Mouse (Mus musculus): ENCODE measurements around the gene Tns3. TPM values are rescaled to one million over a fixed set of nuclear protein-coding genes. Genes with fewer than 3 reads are reported as not detected.

Tns3 gene
- total RNA-seq, 2 experiments from 2014 or later: 69.9 to 73.2 TPM

DNA sequence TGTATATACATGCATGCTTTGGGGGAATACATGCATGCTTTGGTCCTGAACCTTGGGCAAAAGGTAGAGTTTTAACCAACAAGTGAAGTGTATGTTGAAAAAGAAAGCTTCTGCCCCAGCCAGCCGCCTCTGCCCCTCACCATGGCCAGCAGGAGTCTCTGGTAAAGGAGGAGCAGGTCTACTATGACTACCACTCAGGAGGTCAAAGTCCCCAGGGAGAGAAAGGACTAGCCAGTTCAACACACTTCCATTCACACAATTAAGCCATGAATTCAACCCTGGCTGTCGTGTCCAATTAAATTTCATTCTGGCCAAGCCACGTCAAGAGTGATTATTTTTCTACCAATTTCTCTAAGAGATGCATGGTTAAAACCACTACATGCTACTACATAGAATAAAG is 81.2 kb downstream of the Tns3 start:
- no peak for DNase-seq (ENCODE audit: low spot score in 2 of 2)

GRCm38 (mm10) chr11:8582101-8582920 is 82.0 kb downstream of the Tns3 start:
- no peak for DNase-seq (ENCODE audit: low spot score in 2 of 2)

- no peak for DNase-seq (ENCODE audit: low spot score in 2 of 2)
These were observed 84.5 kb downstream of the Tns3 start for GRCm38 (mm10) chr11:8579789-8580188.

DNA sequence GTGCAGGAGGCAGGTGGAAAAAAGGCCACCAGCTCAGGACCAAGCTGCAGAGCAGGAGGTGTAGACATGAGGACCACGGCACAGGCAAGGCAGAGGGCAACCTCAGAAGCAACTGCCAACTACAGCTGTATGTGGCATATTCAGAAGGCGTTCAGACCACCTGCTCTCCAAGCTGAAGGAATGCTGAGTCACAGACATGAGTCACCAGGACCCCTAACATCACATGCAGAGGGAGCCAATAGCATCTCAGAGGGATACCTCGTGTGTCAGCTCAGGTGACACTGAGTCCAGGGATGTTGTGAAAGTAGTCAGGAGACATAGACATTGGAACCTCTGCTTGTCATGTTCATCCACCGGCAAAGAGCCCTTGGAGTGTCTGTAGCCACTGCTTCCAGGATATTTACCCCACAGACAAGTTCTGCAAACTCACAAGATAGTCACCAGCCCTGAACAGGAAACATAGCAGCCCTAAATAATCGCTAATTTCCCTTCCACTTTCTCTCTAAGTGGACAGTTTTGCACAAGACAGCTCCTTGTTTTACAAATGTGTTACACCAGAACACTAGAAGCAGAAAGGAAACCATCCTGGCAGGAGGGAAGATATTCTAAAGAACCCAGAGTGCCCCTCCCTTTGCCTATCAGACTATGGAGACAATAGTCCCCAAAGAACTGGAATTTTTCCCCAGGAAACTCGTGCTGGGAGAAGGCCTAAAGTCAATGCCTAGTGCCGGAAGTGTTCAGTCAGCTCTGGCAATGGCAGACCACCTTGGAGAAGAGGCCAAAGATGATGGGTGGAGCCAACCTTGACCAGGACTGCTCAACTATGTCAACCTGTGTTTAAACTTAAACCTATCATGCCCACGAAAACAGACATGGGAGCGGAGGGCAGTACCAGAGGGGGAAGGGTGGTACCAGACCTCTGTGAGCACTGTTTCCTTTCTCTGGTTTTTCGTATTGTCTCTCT is 88.8 kb downstream of the Tns3 start:
- no peak for DNase-seq (ENCODE audit: low spot score in 2 of 2)

DNA sequence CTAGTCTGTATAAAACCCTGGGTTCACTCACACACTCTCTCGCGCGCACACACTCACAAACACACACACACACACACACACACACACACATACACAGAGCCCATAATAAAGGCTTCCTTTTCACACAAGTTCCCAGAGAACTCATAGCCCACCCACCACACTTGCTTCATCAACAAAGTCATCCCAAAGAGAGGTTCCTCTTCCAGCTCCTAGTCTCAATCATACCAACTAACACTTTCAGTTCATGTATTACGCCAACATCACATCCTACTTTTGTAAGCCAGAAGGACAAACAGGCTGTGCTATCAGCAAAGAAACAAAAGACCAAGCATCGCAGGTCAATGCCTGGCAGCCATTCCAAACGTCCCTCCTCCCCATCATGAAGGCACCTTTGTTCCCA is 89.8 kb downstream of the Tns3 start:
- no peak for DNase-seq (ENCODE audit: low spot score in 2 of 2)

DNA sequence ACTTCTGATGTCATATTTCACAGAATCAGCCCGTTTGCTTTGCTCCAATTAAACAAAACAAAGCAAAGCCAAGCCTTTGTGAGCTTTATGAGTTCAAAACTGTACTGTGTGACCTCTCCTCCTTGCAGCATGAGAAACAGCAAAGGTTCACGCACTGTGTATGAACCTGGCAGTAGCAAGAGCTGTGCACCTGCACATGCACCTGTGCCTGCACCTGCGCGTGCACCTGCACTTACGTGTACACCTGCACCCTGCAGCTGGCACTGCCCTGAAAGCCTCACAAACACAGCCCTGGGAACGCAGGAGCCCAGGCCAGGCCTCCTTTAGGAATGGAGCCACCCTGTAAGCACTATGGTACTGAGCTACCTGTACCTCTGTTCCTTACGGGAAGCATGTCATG is 91.6 kb downstream of the Tns3 start:
- DNase-seq (ENCODE audit: low spot score in 2 of 2): no peak

GRCm38 (mm10) chr11:8569232-8570028 is 94.9 kb downstream of the Tns3 start:
- no peak for DNase-seq (ENCODE audit: low spot score in 2 of 2)

- DNase-seq (ENCODE audit: low spot score in 2 of 2): no peak
These were observed 95.5 kb downstream of the Tns3 start for GRCm38 (mm10) chr11:8568829-8569228.

GRCm38 (mm10) chr11:8566250-8566853 is 98.0 kb downstream of the Tns3 start:
- peak in 1 of 2 experiments; percentile 24 for DNase-seq (ENCODE audit: low spot score in 2 of 2)

DNA sequence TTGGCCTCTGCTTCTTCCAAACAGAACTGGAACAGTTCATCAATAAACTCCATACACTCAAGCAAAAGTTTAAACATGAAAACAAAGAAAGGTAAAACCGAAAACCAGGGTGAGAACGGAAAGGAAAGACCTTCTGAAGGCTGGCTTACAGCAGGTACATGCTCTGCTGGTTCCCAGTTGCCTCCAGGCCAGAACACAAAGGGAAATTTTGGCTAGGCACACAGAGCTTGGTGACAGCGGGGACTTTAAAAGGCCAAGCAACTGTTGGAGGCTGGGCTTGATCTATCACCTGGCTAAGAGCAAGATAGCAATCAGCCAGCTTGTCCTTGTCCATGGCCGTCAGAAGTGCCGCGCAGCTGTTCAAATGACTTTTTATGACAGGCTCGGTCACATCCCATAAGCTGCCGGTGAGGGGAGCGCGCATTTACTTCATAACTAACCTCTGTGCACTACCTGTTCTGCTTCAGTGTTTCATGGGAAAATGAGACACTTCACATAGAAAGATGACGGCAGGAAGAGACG is 105.5 kb downstream of the Tns3 start:
- no peak for DNase-seq (ENCODE audit: low spot score in 2 of 2)

- no peak for DNase-seq (ENCODE audit: low spot score in 2 of 2)
These were observed 106.1 kb downstream of the Tns3 start for GRCm38 (mm10) chr11:8558258-8558657.

DNA sequence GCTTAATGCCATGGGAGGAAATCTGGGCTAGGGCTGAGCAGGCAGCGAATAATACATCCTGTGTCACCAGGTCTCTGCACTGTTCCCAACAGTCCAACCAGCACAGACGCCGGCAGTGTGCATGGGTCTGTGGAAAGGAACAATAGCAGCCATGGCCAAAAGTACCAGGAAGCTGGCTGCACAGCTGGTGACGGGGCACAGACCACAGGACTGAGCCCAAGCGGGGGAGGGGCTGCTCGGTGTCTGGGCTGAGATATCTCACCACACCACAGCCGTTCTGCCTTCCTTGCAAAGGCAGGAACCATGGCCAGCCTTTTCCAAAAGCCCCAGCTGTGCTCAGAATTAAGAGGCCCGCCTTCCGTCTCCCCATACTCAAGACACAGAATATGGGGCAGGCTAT is 107.3 kb downstream of the Tns3 start:
- peak; percentile 34 to 37 for DNase-seq (ENCODE audit: low spot score in 2 of 2)

DNA sequence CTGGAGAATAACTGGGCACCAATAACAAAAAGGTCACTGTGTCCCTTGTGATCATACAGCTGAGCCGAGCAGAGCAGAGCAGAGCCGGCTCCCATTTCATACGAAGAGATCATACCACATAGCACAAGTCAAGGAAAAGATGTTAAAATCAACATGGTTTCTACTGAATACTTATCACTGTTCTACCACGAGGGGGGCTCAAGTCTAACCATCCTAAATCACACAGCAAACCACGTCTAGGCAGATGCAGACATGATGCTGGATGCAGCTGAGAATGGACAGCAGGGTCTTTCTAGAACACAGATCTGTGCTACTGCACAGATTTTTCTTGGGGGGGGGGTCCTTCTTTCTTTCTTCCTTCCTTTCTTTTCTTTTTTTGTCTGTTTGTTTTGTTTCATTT is 112.6 kb downstream of the Tns3 start:
- DNase-seq (ENCODE audit: low spot score in 2 of 2): no peak

DNA sequence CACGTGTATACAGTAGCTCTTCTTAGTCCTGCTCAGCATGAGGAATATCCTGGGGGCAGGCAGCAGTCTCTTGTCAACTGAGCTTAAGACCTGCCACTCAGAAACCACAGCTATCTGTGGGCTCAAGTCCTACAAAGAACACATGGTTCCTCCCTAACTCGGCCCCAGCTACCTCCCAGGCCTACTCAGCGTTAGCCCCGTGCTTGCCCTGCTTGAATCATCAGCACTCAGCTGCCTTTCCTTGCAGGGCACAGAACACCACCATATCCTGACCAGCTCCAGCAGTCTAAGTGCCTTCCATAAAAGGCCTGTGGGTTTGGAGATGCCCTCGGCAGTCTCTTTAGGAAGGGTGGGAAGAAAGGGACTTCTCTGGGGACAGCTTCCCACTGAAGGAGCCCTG is 116.7 kb downstream of the Tns3 start:
- DNase-seq (ENCODE audit: low spot score in 2 of 2): no peak

DNA sequence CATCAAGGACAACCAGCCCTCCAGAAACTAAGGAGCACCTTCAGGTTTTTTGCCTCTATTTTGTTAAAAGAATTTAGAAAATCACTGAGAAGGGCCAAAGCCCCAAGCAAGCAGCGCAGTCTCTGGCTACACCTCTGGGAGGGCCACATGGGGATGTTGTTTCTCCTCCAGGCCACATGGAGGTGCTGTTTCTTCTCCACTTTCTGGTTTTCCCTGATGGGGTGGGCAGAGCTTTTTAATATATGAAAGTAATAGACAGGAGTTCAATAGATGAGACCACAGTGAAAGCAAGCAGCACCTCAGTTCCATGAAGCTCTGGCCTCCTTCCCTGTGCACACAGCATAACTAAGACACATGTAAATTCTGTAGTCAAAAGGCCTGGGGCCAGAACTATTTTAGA is 118.5 kb downstream of the Tns3 start:
- DNase-seq (ENCODE audit: low spot score in 2 of 2): no peak

DNA sequence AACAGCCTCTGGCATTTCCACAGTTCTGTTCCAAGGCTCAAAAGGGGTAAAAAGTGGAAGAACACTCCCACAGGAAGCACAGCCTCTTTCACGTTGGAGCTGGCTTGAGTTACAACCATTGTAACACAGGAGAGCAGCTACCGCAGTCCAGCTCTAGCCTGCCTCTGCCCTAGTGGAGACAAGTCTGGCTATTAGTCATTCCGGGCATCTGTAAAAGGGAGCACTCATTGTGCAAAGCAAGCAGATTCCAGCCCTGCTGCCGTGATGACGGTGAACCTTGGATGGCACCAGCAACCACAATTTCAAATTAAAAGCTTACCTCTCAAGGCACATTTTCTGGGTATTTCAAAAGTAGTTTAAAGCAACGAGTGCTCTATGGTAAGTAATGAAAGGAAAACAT is 120.0 kb downstream of the Tns3 start:
- DNase-seq (ENCODE audit: low spot score in 2 of 2): no peak

GRCm38 (mm10) chr11:8541222-8541815 is 123.0 kb downstream of the Tns3 start:
- no peak for DNase-seq (ENCODE audit: low spot score in 2 of 2)

GRCm38 (mm10) chr11:8539593-8540265 is 124.6 kb downstream of the Tns3 start:
- no peak for DNase-seq (ENCODE audit: low spot score in 2 of 2)

GRCm38 (mm10) chr11:8537013-8537614 is 127.2 kb downstream of the Tns3 start:
- DNase-seq (ENCODE audit: low spot score in 2 of 2): no peak

All from layer of hippocampus, postnatal 14 days (tissue).